Mouse (Mus musculus): Measurements from ENCODE around the gene Sf3a3. TPM values are rescaled to one million over a fixed set of nuclear protein-coding genes. Genes with fewer than 3 reads are reported as not detected.

The Sf3a3 gene
- total RNA-seq, 1 experiment from 2014 or later = 42.8 TPM

GRCm38 (mm10) chr4:124781361-124781760 lies 66.8 kb downstream of the Sf3a3 start:
- no peak for DNase-seq

Small RNAs within 50 kb of the gene (microRNA-seq; reads per million reads assigned to microRNA genes)
- gene Gm24721 = 0 reads per million in 2 experiments
- gene Mir697 = 0 reads per million in 2 experiments
- gene Mir698 = 0 to 0.43 reads per million in 2 experiments

Other genes with a start within 250 kb of the Sf3a3 start
- not detected in 2 replicates for gene 3100002H09Rik, start 104.0 kb upstream of the Sf3a3 start, total RNA-seq (2021)
- 0.11 and 0.19 TPM in 2 replicates for gene Pou3f1, start 58.0 kb upstream of the Sf3a3 start, total RNA-seq (2021)
- 34.1 and 37.3 TPM in 2 replicates for gene Utp11, start 21.2 kb upstream of the Sf3a3 start, total RNA-seq (2021)
- 7.3 and 8.5 TPM in 2 replicates for gene Fhl3, start 14.1 kb upstream of the Sf3a3 start, total RNA-seq (2021)
- 23.8 and 24.6 TPM in 2 replicates for gene Inpp5b, start 27.1 kb downstream of the Sf3a3 start, total RNA-seq (2021)
- 21.1 and 22.5 TPM in 2 replicates for gene Mtf1, start 87.3 kb downstream of the Sf3a3 start, total RNA-seq (2021)
- 36.4 and 38.7 TPM in 2 replicates for gene Yrdc, start 135.9 kb downstream of the Sf3a3 start, total RNA-seq (2021)
- 44.6 and 50.1 TPM in 2 replicates for gene 1110065P20Rik, start 136.4 kb downstream of the Sf3a3 start, total RNA-seq (2021)
- gene Maneal, start 147.4 kb downstream of the Sf3a3 start, total RNA-seq (2021) = 3.6 and 4.1 TPM in 2 replicates
- gene Epha10, start 166.1 kb downstream of the Sf3a3 start, total RNA-seq (2021) = 4.4 and 4.7 TPM in 2 replicates
- gene 9930104L06Rik, start 222.3 kb downstream of the Sf3a3 start, total RNA-seq (2021) = 12.9 and 13.4 TPM in 2 replicates
- gene Cdca8, start 224.5 kb downstream of the Sf3a3 start, total RNA-seq (2021) = 14.9 and 15.3 TPM in 2 replicates